35 mouse cellular contexts compared by ENCODE assay signal in genomic region chr2:66272551-66272950, GRCm38 (mm10).
"Had no signal": no experiment of that assay in that cellular context is flagged by ENCODE, and none has a peak within 500 bp of the region (broad histone marks: within the 10 kb centered on the region; RNA-seq: fewer than 3 reads in every experiment).

No protein-coding gene starts in this region.

- H3K36me3 ChIP-seq: heart, embryonic 10.5 days; heart, embryonic 12.5 days; heart, embryonic 13.5 days; heart, embryonic 15.5 days; hindbrain, embryonic 10.5 days; hindbrain, embryonic 12.5 days; intestine, embryonic 15.5 days; kidney, embryonic 15.5 days had no signal

- H3K27me3 ChIP-seq: heart, embryonic 12.5 days; heart, embryonic 13.5 days; heart, embryonic 15.5 days; hindbrain, embryonic 12.5 days; hindbrain, embryonic 13.5 days; hindbrain, embryonic 15.5 days; intestine, embryonic 15.5 days; kidney, embryonic 15.5 days had no signal

- H3K4me2 ChIP-seq: heart, embryonic 11.5 days; heart, embryonic 12.5 days; heart, embryonic 13.5 days; heart, embryonic 15.5 days; hindbrain, embryonic 12.5 days; hindbrain, embryonic 13.5 days; hindbrain, embryonic 14.5 days; hindbrain, embryonic 15.5 days; intestine, embryonic 15.5 days; kidney, embryonic 15.5 days had no signal

- DNase-seq: heart, adult 2 months; heart, postnatal 10 days; heart, postnatal 14 days; heart, postnatal 36 days; heart, postnatal 4 days; kidney, adult 11 months; kidney, adult 18-20 months; kidney, adult 2 months; kidney, adult 8-10 months; kidney, adult 9 months; kidney, postnatal 10 days; kidney, postnatal 14 days; kidney, postnatal 25 days; kidney, postnatal 36 days; kidney, postnatal 4 days; layer of hippocampus, adult 9-11 months had no signal

- ATAC-seq: hindbrain, embryonic 16.5 days; hindbrain, postnatal 0 days; inflammation-experienced regulatory T-cells, adult 6 months; intestine, embryonic 15.5 days; intestine, embryonic 16.5 days; intestine, postnatal 0 days had no signal

- H3K9ac ChIP-seq: heart, embryonic 12.5 days; heart, embryonic 13.5 days; heart, embryonic 15.5 days; hindbrain, embryonic 12.5 days; hindbrain, embryonic 13.5 days; hindbrain, embryonic 14.5 days; hindbrain, embryonic 15.5 days; intestine, embryonic 15.5 days; kidney, embryonic 15.5 days had no signal

- H3K4me3 ChIP-seq: heart, adult 2 months; heart, embryonic 10.5 days; heart, embryonic 12.5 days; heart, embryonic 13.5 days; heart, embryonic 15.5 days; hindbrain, embryonic 10.5 days; hindbrain, embryonic 12.5 days; hindbrain, embryonic 13.5 days; hindbrain, embryonic 15.5 days; intestine, embryonic 15.5 days; kidney, embryonic 15.5 days; layer of hippocampus, adult 2 months had no signal

- H3K27ac ChIP-seq: heart, adult 2 months; heart, embryonic 10.5 days; heart, embryonic 13.5 days; heart, embryonic 15.5 days; hindbrain, embryonic 10.5 days; hindbrain, embryonic 12.5 days; hindbrain, embryonic 13.5 days; hindbrain, embryonic 14.5 days; hindbrain, embryonic 15.5 days; hindbrain, postnatal 0 days; intestine, embryonic 15.5 days; kidney, embryonic 15.5 days; kidney, postnatal 0 days; layer of hippocampus, adult 2 months had no signal

- H3K9me3 ChIP-seq: heart, embryonic 10.5 days; heart, embryonic 12.5 days; heart, embryonic 13.5 days; heart, embryonic 15.5 days; hindbrain, embryonic 10.5 days; hindbrain, embryonic 12.5 days; hindbrain, embryonic 13.5 days; hindbrain, embryonic 15.5 days; intestine, embryonic 15.5 days; kidney, embryonic 15.5 days had no signal

- H3K4me1 ChIP-seq: heart, embryonic 10.5 days; heart, embryonic 12.5 days; heart, embryonic 13.5 days; heart, embryonic 15.5 days; hindbrain, embryonic 10.5 days; hindbrain, embryonic 12.5 days; hindbrain, embryonic 13.5 days; hindbrain, embryonic 15.5 days; intestine, embryonic 15.5 days; kidney, embryonic 15.5 days had no signal
